Mouse (Mus musculus): Measurements from ENCODE around the gene Hcrt.

The Hcrt gene

DNA sequence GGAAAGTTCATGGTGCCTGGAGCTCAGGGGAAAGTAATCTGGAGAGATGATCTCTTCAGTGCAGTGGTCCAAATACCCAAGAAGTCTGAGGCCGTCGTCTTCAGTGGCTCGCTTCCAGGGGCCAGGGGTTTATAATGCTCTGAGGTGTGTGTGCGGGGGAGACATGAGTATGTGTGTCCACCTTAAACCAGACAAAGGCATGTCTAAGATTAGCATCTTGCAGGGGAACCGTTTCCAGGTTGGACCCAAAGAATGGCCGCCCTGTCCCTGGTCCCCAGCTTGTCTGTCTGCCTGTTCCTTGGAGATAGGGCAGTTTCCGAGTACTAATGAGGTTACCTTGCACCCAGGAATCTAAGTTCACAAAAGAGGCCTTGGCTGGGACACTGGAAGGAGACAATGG, at the start of gene Hcrt:
Gene Hcrt, minus strand, starts transcription at position 101 of the 400 bp plus-strand sequence.
- no peak for DNase-seq

DNA sequence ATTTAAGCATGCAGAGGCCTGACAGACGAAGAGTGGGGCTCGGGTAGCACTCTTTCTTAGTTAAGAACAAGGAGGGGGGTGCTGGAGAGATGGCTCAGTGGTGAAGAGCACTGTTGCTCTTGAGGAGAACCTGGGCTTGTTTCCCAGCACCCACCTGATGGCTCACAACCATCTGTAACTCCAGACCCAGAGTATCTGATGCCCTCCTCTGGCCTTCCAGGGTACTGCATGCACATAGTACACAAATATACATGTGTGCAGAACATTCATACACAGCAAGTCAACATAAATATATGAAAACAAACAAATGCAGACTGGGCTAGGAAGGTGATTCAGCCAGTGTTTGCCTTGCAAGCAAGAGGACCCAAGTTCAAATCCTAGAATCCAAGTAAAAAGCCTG, 48.4 kb upstream of the Hcrt start:
- DNase-seq, result no peak

DNA sequence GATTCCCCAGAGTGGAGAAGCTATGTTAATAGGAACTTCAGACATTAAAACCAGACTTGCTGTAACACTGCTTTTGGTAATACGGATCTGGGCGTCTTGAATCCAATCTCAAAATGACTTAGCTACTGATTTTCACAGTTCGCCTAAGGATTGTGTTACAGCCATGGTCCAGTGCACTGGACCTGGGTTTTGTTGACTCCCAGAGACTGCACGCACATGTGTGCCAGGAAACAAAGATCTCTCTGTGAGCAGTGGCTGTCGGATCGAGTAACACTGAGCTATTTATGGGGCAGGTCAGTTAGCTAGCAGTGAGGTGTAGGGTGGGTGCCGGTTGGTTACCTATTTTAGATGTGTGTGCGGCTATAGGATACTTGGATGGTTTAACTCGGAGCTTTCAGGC, 47.8 kb upstream of the Hcrt start:
- DNase-seq, result no peak

DNA sequence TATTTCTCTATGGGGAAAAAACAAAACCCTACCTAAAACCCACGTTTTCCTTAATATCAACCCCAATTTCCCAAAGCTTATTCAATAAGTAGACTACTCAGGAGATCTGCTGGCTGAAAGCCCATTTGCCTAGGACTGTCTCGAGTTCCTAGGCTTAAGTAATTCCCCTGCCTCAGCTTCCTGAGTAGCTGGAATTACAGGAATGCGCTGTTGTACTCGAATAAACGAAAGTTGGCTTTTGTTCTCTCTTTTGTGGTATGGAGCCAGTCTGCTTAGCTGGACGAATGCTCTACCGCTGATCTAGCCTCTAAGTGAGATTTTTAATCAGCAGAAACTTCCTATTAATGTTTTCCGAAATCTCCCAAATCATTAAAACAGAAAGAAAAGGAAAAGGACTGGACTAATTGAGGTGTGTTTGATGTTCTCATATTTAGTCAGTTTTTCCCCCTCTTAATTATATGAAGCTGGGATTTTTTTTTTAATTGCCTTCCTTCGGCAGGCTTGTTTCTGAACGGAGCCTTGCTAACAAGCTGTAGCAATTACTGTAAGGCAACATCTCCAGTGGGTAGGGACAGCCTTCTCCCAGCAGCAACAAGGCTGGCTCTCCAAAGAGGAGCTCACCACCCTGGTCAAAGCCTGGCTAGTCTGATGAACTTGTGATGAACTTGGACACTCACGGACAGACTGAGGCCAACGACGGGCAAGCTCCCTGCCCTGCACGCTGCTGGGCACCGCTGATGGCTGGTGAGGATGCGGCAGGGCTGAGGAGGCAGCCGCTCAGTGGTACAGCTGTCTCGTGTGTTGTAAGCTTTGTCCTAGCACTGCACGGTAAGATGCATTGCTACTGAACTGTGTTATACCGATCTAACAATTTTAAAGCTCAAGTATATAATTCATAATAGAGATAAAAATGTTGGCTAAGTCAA, 43.9 kb upstream of the Hcrt start:
- no peak for DNase-seq

DNA sequence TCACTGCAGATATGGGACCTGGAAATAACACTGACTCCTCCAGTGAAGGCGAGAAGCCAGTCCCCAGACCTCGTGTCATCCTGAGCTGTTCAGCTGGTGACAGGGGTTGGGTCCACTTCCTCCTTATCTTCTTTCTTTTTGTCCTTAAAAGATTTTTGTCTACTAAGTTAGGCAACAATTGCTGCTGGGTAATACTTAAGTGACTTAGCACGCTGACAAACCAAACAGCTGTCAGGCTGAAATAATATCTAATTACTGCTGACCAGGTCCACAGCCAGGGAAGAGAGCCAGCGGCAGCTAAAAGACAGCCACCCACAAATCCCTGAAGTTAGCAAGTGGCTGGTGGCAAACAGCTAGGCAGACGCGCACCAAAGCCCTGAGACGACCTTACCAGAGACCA, 42.8 kb upstream of the Hcrt start:
- DNase-seq, result no peak

DNA sequence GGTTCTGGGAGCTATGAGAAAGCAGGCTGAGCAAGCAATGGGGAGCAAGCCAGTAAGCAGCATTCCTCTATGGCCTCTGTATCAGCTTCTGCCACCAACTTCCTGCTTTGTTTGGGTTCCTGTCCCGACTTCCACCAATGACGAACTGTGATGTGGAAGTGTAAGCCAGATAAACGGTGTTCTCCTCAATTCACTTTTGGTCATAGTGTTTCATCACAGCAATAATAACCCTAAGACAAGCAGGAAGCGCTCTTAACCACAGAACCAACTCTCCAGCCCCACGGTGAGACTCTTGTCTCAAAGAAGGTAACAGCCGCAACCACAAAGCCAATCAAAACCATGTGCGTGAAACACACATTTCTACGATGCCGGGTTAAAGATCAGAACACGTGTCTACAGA, 41.7 kb upstream of the Hcrt start:
- DNase-seq, result no peak

DNA sequence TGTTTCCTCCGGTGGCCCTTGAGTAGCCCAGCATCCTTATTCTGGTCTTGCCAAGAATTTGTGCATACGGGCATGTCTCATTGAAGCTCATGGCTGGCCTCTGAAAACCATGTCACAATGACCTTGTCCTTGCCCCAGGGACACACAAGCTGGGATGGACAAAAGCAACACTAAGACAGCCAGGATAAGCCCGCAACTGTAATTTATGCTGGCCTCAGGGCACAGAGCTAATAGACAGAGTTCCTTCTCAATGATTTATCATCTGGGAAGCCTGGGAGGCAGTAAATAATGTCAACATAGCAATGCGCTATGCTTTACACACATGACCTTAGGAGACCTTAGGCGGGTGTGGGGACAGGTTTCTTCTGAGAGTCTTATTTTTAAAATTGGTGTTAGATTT, 36.7 kb upstream of the Hcrt start:
- DNase-seq, result no peak

DNA sequence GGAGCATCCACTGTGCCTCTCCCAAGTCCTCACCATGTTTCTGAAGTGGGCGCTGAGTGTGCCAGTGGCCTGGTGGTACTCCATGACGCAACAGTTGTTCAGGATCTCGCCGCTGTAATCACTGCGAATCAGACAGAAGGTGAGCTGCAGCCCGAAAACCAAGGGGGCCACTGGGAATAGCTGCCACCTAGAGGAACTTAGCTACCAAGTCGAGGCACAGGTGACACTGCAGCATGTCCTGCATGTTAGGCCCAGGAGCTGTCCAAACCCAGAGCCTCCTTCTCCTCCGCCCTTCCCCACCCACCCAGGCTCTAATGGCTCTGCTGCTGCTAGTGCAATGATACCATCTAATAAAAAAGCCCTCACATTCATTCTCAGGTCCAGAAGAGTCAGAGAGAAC, 33.9 kb upstream of the Hcrt start:
- DNase-seq, result no peak

DNA sequence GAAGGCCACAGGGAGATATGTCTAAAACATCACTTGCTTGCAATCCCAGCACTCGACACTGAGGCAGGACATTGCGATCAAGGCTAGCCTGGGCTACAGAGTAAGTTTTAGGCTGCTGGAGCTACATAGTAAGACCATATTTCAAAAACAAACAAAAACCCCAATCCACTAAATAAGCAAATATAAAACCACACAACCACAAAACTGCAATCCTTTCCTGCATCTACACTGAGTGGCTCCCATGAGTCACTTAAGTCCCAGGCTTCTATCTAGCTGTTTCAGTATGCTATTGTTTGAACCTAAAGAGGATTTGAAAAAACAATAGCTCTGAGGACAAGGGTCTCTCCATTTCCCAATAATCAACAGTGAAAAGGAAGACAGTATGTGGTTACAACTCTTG, 32.7 kb upstream of the Hcrt start:
- no peak for DNase-seq

DNA sequence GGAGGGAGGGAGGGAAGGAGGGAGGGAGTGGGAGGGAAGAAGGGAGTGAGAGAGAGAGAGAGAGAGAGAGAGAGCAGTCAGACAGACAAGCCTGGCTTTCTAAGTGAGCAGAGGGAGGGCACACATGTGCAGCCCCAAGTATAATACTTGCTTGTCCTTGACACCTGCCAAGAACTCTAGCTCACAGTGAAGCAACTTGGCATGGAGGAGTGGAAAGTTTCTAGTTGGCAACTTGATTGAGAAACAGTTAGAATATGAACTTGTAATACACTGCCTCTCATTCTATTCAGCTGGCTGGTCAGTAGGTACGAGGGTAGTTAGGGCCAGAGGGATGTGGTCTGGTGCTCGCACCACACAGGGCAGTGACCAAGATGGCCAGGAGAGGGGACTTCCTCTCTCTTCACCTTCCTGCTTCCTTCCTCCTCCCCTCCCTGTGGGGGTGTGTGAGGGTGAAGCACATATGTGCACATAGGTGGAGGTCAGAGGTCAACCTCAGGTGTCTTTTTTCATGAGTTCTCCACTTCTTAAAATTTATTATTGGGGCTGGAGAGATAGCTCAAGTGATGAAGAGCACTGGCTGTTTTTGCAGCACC, 28.8 kb upstream of the Hcrt start:
- DNase-seq, result no peak

DNA sequence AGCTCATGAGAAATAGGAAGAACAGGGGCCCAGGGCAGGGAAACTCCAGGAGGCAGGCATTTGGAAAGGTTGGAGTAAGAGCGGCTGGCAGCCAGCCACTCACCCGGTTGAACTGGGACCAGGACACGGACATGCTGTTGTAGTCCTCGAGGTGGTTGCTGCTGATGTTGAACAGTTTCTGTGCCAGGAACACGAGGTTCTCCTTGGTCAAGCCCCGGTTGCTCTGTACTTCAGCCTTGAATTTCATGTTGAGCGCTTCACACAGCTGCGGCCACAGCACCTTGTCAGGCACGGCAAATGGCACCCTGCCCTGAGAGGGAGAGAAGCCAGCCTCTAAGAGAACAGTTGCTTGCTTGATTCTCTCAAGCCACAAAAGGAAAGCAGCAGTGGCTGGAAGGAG, 27.9 kb upstream of the Hcrt start:
- peak; percentile 59 for DNase-seq

DNA sequence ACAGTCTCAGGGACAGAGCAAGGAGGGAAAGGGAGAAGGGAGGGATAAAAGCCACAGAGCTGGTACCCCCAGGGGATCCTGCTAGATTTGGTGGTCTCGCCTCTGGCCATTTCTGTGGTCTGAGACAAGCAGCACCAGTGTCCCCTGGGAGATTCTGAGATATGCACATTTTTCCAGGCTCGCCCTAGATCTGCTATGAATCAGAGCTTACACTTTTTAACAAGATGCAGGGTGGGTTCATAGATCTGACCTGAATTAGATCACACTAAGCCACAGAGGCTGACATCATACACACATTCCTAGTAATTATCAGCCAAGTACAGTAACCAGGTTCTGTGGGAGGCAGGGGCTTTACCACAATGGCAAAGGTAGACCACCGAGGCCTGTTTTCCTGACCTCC, 27.0 kb upstream of the Hcrt start:
- DNase-seq, result no peak

DNA sequence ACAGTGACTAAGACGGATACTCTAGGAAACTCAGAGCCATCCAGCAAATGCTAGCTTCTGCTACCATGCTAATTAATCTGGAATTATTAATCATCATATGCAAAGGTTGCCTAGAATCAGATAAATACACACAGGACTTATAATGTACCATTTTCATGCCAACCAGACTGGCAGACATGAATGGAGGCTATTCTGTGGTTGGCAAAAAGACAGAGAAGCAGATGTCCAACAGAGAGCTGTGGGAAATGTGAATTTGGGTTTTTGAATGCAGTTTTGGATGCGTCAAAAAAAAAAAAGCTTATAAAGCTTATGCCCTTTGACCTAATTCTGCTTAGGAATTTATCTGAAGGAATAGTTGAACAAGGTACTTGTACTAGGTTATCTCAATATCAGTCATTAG, 23.0 kb upstream of the Hcrt start:
- no peak for DNase-seq

DNA sequence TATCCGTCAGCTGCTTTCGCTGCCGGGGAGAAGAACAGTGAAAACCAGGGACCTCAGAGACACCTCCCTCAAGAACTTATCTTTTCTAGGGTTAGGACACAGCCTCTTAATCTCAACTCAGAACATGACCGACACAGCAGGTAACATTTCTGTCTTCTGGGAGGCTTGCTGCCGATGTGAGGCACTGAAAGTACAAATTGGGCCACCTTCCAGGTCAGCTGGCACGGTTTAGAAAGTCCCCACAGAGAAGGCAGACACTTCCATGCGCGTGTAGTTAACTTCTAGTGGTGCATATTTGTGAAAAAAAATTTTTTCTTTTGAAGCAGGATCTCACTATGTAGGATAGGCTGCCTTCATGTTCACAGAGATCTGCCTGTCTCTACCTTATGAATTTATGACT, 21.6 kb upstream of the Hcrt start:
- DNase-seq, result no peak

DNA sequence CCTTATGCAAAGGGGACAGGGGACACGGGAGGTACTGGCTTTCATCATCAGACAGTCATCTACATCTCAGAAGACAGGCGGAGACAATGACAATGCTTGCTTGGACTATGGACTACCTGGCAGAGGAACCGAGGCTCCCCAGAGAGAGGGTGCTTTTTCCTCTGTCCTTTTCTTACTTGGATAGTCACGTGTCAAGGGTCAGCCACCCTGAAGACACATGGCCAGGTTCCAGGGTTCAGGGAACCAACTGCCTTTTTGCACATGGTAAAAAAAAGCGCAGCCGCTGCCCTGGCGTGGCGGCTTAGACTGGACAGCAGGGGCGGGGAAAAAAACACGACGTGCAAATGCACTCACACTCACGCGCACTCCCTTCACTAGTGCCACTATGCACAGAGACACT, 19.8 kb upstream of the Hcrt start:
- no peak for DNase-seq

DNA sequence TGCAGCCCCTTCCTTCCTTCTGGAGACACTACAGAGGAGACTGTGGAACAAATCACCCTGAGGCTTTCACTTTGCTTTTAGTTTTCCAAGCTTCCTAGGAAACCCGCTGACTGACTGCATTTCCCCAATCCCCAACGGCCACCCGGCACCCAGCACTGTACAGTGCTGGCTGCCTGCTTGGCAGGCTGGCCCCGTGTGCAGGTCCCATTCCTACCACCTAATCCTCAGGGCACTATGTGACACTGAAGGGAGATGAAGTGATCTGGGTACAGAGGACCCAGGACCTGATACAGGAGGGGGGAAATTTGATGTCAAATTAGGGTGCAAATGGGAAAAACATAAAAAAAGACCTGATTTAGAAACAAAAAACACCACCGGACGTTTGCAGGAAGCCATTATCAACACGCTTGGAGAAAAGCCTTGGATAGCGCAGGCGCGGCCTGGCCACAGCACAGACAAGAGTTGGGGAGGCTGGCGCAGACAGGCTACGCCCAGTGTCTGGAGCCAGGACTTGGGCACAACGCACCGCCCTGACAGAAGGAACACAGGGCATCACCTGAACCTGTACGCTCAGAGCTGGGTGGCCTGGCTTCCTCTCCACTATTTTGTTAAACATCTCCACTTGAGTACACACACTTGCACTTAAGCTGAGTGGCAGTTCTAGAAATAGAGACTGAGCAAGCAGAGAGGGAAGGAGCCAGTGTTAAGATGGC, 19.2 kb upstream of the Hcrt start:
- no peak for DNase-seq

DNA sequence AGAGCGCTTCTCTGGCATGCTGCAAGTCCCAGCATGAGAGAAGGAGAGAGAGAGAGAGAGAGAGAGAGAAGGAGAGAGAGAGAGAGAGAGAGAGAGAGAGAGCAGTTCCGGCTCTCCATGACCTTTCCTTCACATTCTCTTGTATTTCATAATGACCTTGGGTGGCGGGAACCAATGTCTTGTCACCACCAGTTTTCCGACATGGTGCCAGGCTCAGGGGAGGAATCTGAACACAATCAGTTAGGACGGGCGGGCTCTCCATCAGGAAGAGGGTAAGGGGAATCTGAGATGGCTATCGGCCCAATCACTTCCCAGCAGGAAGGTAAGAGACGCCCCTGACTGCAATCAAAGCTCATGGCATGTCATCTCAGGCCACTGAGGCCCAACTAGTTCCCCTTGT, 17.5 kb upstream of the Hcrt start:
- no peak for DNase-seq

DNA sequence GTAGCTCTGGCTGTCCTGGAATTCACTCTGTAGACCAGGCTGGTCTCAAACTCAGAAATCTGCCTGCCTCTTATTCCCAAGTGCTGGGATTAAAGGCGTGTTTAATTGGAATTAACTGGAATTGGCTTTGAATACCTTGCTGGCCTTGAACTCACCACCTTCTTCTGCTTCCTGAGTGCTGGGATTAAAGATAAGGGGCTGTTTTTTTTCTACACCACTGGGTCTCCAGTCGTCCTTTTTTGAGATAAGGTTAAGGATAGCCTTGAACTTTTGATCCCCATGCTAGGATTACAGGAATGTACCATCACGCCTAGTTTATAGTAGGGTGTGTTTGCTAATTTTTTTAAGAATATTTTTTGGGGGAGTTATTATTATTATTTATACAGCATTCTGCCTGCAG, 15.3 kb upstream of the Hcrt start:
- no peak for DNase-seq

DNA sequence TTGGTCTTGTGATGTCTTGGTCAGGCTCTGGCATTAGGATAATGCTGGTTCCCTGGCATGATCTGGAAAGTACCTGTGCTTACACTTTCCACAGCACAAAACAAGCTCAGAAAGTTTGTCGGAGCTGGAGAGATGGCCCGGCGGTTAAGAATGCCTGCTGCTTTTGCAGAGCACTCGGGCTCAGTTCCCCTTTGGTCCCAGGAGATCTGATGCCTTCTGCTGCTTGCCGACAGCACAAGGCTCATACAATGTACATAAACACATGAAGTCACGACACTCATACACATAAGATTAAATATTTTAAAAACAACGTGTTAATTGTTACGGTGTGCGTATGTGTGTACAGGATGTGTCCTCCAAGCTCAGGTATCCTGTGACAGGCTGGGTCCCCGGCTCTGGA, 13.2 kb upstream of the Hcrt start:
- no peak for DNase-seq

DNA sequence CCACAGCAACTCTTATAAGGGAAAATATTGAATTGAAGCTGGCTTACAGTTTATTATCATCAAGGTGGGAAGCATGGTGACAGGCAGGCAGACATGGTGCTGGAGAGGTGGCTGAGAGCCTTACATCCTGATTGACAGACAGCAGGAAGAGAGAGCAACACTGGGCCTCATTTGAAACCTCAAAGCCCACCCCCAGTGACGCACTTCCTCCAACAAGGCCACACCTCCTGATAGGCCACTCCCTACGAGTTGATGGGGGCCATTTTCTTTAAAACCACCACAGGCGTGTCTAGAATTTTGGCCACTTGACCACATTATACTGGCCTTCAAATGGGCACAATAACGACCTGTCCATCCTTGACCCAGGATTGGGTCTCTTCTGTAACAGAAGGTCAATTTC, 11.5 kb upstream of the Hcrt start:
- no peak for DNase-seq

DNA sequence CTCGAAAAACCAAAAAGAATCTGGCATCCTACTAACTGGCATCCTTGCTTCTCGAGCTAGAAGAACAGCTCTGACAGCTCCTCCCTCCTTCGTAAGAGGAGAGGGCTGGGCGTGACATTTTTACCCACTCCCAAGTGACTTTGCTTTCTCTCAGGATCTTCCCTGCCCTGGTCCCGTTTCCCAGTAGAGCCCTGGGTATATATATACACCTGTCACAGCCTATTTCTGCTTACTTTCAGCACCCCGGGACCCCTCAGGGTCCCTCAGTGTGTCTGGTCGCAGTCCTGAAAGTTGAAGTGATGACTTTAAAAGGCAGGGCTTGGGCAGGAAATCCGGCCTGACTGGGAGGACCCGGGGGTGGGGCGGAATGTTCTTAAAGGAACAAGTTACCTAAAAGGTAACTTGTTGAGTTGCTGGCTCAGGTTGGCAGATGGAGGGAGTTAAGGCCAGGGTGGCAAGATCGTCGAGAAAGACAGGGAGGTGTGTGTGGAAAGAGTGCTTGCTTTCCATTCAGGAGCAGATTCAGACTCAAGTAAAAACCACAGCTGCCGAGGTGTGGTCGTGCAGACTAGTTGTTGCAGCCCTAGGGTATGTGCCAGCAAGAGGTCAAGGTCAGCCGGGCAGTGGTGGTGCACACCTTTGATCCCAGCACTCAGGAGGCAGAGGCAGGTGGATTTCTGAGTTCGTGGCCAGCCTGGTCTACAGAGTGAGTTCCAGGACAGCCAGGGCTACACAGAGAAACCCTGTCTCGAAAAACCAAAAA, 8.1 kb upstream of the Hcrt start, which contains the start of gene Ghdc:
Gene Ghdc, minus strand, starts transcription at position 312 of the 763 bp plus-strand sequence.
- DNase-seq, result peak; percentile 56

DNA sequence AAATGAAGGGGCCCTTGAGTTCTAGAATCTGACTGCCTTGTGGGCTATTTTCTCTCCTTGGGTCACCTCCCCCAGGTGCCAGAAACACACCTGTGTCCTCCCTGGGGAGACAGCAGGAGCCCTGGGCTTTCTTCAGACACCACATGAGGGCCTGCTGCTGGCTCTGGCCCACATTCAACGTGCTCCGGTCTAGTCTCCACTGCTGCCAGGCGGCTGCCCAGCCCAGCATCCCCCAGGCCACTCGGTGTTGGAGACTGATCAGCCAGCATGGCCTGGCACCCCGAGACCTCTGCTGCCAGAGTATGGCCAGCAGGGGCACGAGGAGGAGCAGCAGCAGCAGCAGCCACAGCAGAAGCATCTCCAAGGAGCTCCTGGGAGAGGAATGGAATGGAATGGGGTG, 7.2 kb upstream of the Hcrt start:
- DNase-seq, result no peak

DNA sequence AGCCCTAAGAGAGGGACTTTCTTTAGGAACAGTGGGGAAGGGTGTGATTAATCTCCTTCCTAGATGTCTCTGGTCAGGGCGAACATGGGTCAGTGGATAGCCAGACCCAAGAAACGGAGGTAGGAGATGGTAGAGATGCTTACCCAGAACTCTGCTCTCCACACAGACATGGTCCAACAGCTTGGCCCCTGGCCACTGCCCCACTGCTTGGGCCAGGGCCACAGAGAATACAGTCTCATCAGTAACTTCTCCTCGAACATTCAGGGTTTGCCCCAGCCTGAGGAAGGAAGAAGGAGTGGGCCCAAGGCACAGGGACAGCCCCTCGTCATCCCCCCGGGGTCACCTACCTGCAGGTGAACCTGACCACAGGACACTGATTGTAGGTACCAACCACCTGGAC, 5.1 kb upstream of the Hcrt start:
- no peak for DNase-seq

Data from cerebellum, adult 8-10 months (tissue).